Mouse (Mus musculus) liver, embryonic 11.5 days (tissue): ENCODE results near the gene 1110059G10Rik. TPM values are rescaled to one million over a fixed set of nuclear protein-coding genes. Genes with fewer than 3 reads are reported as not detected.

Experiments used
- ATAC-seq: fragments of 200-750 bp; cut with Nextera tagmentation; replicated peaks from 2 replicates; pipeline ENCODE4 v1.8.0; 2017; ENCODE audit warnings: moderate number of reproducible peaks, mild to moderate bottlenecking, moderate TSS enrichment, moderate library complexity; ENCODE audit not compliant: low FRiP score
- DNase-seq: peaks from one replicate; pipeline ENCODE4 v3.0.0-alpha.2; 2017; ENCODE audit warnings: low spot score
- H3K27ac ChIP-seq: fragments of 300-500 bp; sonication (generic); 2 replicates; pipeline ENCODE4 v1.5.1; 2014; ENCODE audit warnings: mild to moderate bottlenecking, low read depth, low read length, control low read depth
- H3K27me3 ChIP-seq: fragments of 300-500 bp; sonication (generic); replicated peaks from 2 replicates; pipeline ENCODE4 v1.6.1; 2014; ENCODE audit warnings: low read length, mixed read lengths; ENCODE audit not compliant: control insufficient read depth, insufficient read depth
- H3K36me3 ChIP-seq: fragments of 300-500 bp; sonication (generic); 2 replicates; pipeline ENCODE4 v1.6.1; 2014; ENCODE audit warnings: mild to moderate bottlenecking, low read length, moderate library complexity, mixed read lengths; ENCODE audit not compliant: control insufficient read depth, insufficient read depth
- H3K4me1 ChIP-seq: fragments of 300-500 bp; sonication (generic); replicated peaks from 2 replicates; pipeline ENCODE4 v1.6.1; 2014; ENCODE audit warnings: low read length, mixed read lengths; ENCODE audit not compliant: control insufficient read depth, insufficient read depth
- H3K4me2 ChIP-seq: fragments of 300-500 bp; sonication (generic); 2 replicates; pipeline ENCODE4 v1.6.1; 2014; ENCODE audit warnings: mild to moderate bottlenecking, control low read depth, moderate library complexity
- H3K4me3 ChIP-seq: fragments of 300-500 bp; sonication (generic); 2 replicates; pipeline ENCODE4 v1.5.1; 2014; ENCODE audit warnings: low read depth, low read length, control low read depth
- H3K9ac ChIP-seq: fragments of 300-500 bp; sonication (generic); 2 replicates; pipeline ENCODE4 v1.6.1; 2014; ENCODE audit warnings: low read depth, low read length, control low read depth
- H3K9me3 ChIP-seq: fragments of 300-500 bp; sonication (generic); 2 replicates; pipeline ENCODE4 v1.6.1; 2016; ENCODE audit warnings: low read length, inconsistent platforms, mixed read lengths; ENCODE audit not compliant: control insufficient read depth
- WGBS: fragments of 180-500 bp; shearing (Covaris S2); extraction: QIAGEN DNeasy Blood & Tissue Kit; methylation state at CpG from one replicate; pipeline ENCODE4 v1.1.7; 2014; 5-methylcytosine and 5-hydroxymethylcytosine counted together
- polyA plus RNA-seq: library from polyadenylated mRNA; unstranded; fragments of >200 nt; fragmentation: Nextera tagmentation; extraction: Ambion mirVana; gene quantifications from 2 replicates; pipeline ENCODE4 v1.2.1, GENCODE M21; 2014

1110059G10Rik gene
- polyA plus RNA-seq = 31.9 and 32.5 TPM in 2 replicates

- no peaks in the 10 kb centered on the region for H3K27me3 ChIP-seq
- H3K36me3 ChIP-seq = peaks cover 8% of the 10 kb centered on the region; the same call in 1 of the 2 replicates
- peak within 1 kb of the TSS; percentile 95 for H3K4me3 ChIP-seq
- peak within 1 kb of the TSS; percentile 76 for H3K27ac ChIP-seq
- no peaks in the 10 kb centered on the region for H3K9me3 ChIP-seq
- ATAC-seq = peak; percentile 93
- peak; percentile 97 for DNase-seq
- H3K4me1 ChIP-seq = peaks cover 4% of the 10 kb centered on the region; the same call in 1 of the 2 replicates
- peak within 1 kb of the TSS; percentile 95 for H3K9ac ChIP-seq
- H3K4me2 ChIP-seq = peak within 1 kb of the TSS; percentile 71
- under 1% methylated on average over 64 of the region's 64 CpGs for WGBS
Measured at GRCm38 (mm10) chr9:122950643-122951475, at the start of gene 1110059G10Rik, which contains the start of gene Kif15. Gene 1110059G10Rik, minus strand, starts transcription at chr9:122951000. Gene Kif15, plus strand, starts transcription at chr9:122951046.

- H3K4me2 ChIP-seq = no peak overlapping the region
- H3K27ac ChIP-seq = no peak overlapping the region
- no peak overlapping the region for H3K9ac ChIP-seq
- no peaks in the 10 kb centered on the region for H3K9me3 ChIP-seq
- H3K4me3 ChIP-seq = no peak overlapping the region
- WGBS = 92% methylated on average over 4 of the region's 4 CpGs
- DNase-seq (no peak), ATAC-seq (no peak)
- no peaks in the 10 kb centered on the region for H3K27me3 ChIP-seq
- H3K4me1 ChIP-seq = no peaks in the 10 kb centered on the region
- H3K36me3 ChIP-seq = peaks cover 36% of the 10 kb centered on the region
Measured at GRCm38 (mm10) chr9:122999193-122999586, 48.4 kb upstream of the 1110059G10Rik start.

GRCm38 (mm10) chr9:122998406-122999192, 47.8 kb upstream of the 1110059G10Rik start:
- no peaks in the 10 kb centered on the region for H3K4me1 ChIP-seq
- H3K9me3 ChIP-seq = no peaks in the 10 kb centered on the region
- H3K4me2 ChIP-seq = no peak overlapping the region
- ATAC-seq (no peak), DNase-seq (no peak)
- WGBS = 88% methylated on average over 10 of the region's 10 CpGs
- H3K4me3 ChIP-seq = no peak overlapping the region
- peaks cover 33% of the 10 kb centered on the region for H3K36me3 ChIP-seq
- H3K27ac ChIP-seq = no peak overlapping the region
- no peak overlapping the region for H3K9ac ChIP-seq
- no peaks in the 10 kb centered on the region for H3K27me3 ChIP-seq

- Histone ChIP-seq H3K4me2 (no peak overlapping the region), H3K27ac (no peak overlapping the region), H3K9ac (no peak overlapping the region), H3K4me3 (no peak overlapping the region), H3K36me3 (peaks cover 52% of the 10 kb centered on the region), H3K9me3 (peaks cover 3% of the 10 kb centered on the region; the same call in 1 of the 2 replicates), H3K4me1 (no peaks in the 10 kb centered on the region), H3K27me3 (no peaks in the 10 kb centered on the region)
- ATAC-seq = peak; percentile 63; the same call in 1 of the 2 replicates
- no peak for DNase-seq
- 77% methylated on average over 3 of the region's 3 CpGs for WGBS
Measured at GRCm38 (mm10) chr9:122928915-122929314, 21.9 kb downstream of the 1110059G10Rik start.

GRCm38 (mm10) chr9:122922936-122923381, 27.8 kb downstream of the 1110059G10Rik start, which contains the start of gene Zfp105:
Gene Zfp105, plus strand, starts transcription at chr9:122923072.
- Histone ChIP-seq H3K4me1 (no peaks in the 10 kb centered on the region), H3K9me3 (no peaks in the 10 kb centered on the region), H3K4me2 (peak within 1 kb of the TSS; percentile 75), H3K36me3 (peaks cover 23% of the 10 kb centered on the region), H3K27ac (no peak within 1 kb of the TSS), H3K4me3 (peak within 1 kb of the TSS; percentile 67), H3K27me3 (peaks cover 4% of the 10 kb centered on the region; the same call in 1 of the 2 replicates), H3K9ac (peak within 1 kb of the TSS; percentile 78)
- DNase-seq = peak; percentile 86
- ATAC-seq = peak; percentile 89
- under 1% methylated on average over 43 of the region's 43 CpGs for WGBS

- Histone ChIP-seq H3K4me2 (peak overlapping the region; percentile 75), H3K9me3 (no peaks in the 10 kb centered on the region), H3K27ac (no peak overlapping the region), H3K4me1 (no peaks in the 10 kb centered on the region), H3K9ac (no peak overlapping the region), H3K4me3 (peak overlapping the region; percentile 67; the same call in 1 of the 2 replicates), H3K36me3 (peaks cover 19% of the 10 kb centered on the region), H3K27me3 (peaks cover 4% of the 10 kb centered on the region; the same call in 1 of the 2 replicates)
- 26% methylated on average over 3 of the region's 3 CpGs for WGBS
- no peak for DNase-seq
- no peak for ATAC-seq
Measured at GRCm38 (mm10) chr9:122922436-122922835, 28.4 kb downstream of the 1110059G10Rik start.

GRCm38 (mm10) chr9:122902717-122903535, 47.9 kb downstream of the 1110059G10Rik start:
- ATAC-seq (peak; percentile 45; the same call in 1 of the 2 replicates), DNase-seq (peak; percentile 52)
- H3K27ac ChIP-seq = no peak overlapping the region
- H3K27me3 ChIP-seq = no peaks in the 10 kb centered on the region
- 19% methylated on average over 32 of the region's 32 CpGs for WGBS
- H3K36me3 ChIP-seq = no peaks in the 10 kb centered on the region
- peak overlapping the region; percentile 64 for H3K4me2 ChIP-seq
- peak overlapping the region; percentile 48 for H3K4me3 ChIP-seq
- no peaks in the 10 kb centered on the region for H3K9me3 ChIP-seq
- H3K4me1 ChIP-seq = no peaks in the 10 kb centered on the region
- peak overlapping the region; percentile 58 for H3K9ac ChIP-seq

GRCm38 (mm10) chr9:122901047-122901446, 49.8 kb downstream of the 1110059G10Rik start:
- Histone ChIP-seq H3K9me3 (peaks cover under 1% of the 10 kb centered on the region; the same call in 1 of the 2 replicates), H3K27ac (no peak overlapping the region), H3K36me3 (no peaks in the 10 kb centered on the region), H3K4me2 (no peak overlapping the region), H3K4me1 (no peaks in the 10 kb centered on the region), H3K9ac (no peak overlapping the region), H3K4me3 (no peak overlapping the region), H3K27me3 (no peaks in the 10 kb centered on the region)
- DNase-seq (no peak), ATAC-seq (no peak)
- WGBS = 86% methylated on average over 2 of the region's 2 CpGs
